Mouse (Mus musculus): ENCODE data around the gene Adi1.
A peak's percentile ranks its signal among the peaks of the same experiment; 100 is the strongest.

Adi1 gene

DNA sequence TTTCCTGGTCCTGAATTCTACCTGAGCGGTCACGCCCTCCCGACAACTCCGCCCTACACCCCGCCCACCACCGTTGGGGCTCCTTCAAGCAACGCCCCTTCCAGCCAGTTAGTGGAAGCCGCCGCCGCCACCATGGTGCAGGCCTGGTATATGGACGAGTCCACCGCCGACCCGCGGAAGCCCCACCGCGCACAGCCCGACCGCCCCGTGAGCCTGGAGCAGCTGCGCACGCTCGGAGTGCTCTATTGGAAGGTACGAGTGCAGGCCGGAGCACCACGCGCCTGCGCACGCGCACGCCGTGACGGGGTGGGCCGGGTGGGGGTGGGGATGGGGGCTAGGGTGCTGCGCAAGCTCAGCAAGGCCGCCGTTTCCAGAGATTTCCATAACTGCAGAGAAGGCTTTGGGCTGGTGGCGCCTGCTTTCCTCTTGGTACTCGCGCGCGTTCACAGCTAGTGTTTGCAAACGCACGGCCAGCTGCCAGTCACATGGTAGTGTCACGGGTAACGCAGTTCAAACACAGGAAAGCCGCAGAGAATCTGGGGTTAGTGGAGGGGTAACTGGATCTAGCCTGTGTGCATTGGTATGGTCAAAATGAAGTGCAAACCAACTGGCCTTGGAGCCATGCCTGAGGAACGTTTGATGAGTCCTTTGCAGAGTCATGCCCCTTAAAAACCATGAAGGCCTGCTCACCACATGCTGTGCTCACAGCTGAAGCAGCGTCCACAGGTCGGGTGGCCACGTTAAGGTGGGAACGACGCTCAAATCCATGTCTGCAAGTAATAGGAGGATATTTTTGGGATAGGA, at the start of gene Adi1:
Gene Adi1, plus strand, starts transcription at position 111 of the 804 bp plus-strand sequence.
- DNase-seq (ENCODE audit: low spot score in 2 of 2) = peak; percentile 70 to 83

DNA sequence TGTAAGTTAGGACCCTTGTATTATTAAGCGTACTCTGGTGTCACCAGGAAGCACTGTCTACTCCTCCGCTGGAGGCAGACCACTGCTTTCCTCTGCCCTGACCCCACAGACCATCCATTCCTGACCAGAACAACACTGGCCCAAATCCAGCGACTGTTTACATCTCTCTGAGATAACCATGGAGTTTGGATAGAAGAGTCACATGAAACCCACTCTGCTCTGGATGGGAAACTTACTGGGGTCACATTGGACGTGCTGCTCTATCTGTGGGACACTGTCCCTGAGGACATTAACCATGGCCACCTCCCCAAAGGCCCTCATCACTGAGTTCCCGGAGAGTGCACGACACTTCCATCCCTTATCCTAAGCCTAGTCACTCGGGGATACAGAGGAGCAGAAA, 49.6 kb upstream of the Adi1 start:
- DNase-seq (ENCODE audit: low spot score in 2 of 2) = no peak

GRCm38 (mm10) chr12:28627092-28627491, 47.9 kb upstream of the Adi1 start:
- DNase-seq (ENCODE audit: low spot score in 2 of 2) = no peak

DNA sequence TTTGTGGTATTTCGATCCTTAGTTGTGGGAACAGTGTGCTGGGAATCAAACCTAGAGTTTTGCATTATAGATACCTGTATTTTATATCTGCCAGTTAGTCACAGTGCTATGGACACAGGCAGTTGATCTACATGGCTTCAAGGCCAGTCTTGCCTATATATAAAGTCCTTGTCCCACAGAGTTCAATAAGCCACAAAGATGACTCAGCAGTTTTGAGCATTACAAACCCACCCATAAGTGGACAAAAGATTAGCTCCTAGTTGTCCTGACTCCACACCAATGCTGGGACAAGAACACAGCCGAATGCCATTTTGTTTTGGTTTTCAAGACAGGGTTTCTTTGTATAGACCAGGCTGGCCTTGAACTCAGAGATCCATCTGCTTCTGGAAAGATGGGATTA, 46.6 kb upstream of the Adi1 start:
- DNase-seq (ENCODE audit: low spot score in 2 of 2) = no peak

GRCm38 (mm10) chr12:28635058-28635534, 39.9 kb upstream of the Adi1 start:
- DNase-seq (ENCODE audit: low spot score in 2 of 2) = no peak

- DNase-seq (ENCODE audit: low spot score in 2 of 2) = peak; percentile 79 to 93
Measured at GRCm38 (mm10) chr12:28635535-28636476, 39.2 kb upstream of the Adi1 start, which contains the start of gene Rps7. Gene Rps7 (minus strand): TSS chr12:28635953.

DNA sequence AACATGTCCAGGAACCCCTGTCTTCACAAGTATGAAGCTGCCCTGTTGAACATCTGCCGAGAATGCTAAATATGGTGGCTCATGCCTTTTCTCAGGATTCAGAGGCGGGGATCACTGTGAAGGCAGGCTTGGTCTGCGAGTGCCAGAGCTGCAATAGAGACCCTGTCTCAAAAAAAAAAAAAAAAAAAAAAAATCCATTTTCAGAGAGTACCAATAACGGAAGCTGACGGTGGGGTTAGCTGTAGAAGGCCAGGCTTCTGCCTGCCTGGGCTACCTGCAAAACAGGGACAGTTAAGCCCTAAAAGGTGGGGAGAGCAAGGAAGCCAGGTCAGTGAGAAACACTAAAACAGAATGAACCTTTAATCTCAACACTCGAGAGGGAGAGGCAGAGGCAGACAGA, 38.5 kb upstream of the Adi1 start:
- DNase-seq (ENCODE audit: low spot score in 2 of 2) = no peak

DNA sequence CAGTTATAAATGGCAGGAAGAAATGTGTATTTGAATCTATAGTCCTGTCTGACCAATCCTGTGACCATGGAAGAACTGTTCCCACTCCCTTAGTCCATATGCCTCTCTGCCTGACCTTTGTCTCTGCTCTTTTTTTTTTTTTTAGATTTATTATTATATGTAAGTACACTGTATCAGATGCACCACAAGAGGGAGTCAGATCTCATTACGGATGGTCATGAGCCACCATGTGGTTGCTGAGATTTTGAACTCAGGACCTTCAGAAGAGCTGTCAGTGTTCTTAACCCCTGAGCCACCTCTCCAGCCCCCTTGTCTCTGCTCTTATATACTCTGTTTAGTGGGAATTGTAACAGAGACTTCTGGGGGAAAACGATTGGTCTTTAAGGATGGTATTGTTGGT, 36.3 kb upstream of the Adi1 start:
- no peak for DNase-seq (ENCODE audit: low spot score in 2 of 2)

GRCm38 (mm10) chr12:28649141-28650110, 25.6 kb upstream of the Adi1 start, which contains the start of gene Rnaseh1:
Gene Rnaseh1 (plus strand): TSS chr12:28649602.
- peak; percentile 79 to 90 for DNase-seq (ENCODE audit: low spot score in 2 of 2)

- no peak for DNase-seq (ENCODE audit: low spot score in 2 of 2)
Measured at GRCm38 (mm10) chr12:28662628-28663027, 12.4 kb upstream of the Adi1 start.

- no peak for DNase-seq (ENCODE audit: low spot score in 2 of 2)
Measured at GRCm38 (mm10) chr12:28666734-28667133, 8.3 kb upstream of the Adi1 start.

GRCm38 (mm10) chr12:28667287-28667686, 7.7 kb upstream of the Adi1 start:
- DNase-seq (ENCODE audit: low spot score in 2 of 2) = no peak

GRCm38 (mm10) chr12:28674038-28674720, 852 bp upstream of the Adi1 start:
- no peak for DNase-seq (ENCODE audit: low spot score in 2 of 2)

GRCm38 (mm10) chr12:28675925-28676209, 836 bp downstream of the Adi1 start:
- DNase-seq (ENCODE audit: low spot score in 2 of 2) = no peak

- no peak for DNase-seq (ENCODE audit: low spot score in 2 of 2)
Measured at GRCm38 (mm10) chr12:28684674-28685073, 9.6 kb downstream of the Adi1 start.

- no peak for DNase-seq (ENCODE audit: low spot score in 2 of 2)
Measured at GRCm38 (mm10) chr12:28685771-28686170, 10.7 kb downstream of the Adi1 start.

DNA sequence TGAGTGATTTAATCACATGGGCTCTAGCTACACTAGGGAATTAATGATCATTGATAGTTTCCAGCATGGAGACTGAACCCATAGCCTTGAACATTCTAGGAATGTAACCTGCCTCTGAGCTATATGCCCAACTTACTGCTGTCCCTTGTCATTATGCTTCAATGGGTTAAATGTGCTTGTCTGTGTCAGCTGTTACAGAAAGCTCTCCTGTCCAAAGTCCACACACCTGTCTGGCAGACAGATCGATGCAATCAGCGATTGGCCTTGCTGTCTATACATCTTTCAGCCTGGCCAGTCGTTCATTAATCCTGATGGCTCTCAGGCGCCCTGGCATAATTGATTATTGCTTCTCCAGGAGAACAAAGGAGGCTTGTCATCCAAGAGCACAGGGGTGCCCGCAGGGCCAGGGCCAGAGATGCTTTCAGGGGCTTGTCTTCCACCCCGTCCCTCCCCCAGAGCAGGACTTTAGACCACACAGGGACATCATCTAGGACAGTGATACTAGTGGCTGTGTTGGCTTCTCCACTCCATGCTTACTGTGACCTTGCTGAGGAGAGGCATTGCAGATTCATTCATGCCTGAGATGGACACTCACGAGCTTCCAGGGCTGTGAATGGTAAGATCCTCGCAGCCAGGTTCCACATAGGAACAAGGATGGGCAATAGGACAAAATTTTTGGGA, 11.3 kb downstream of the Adi1 start:
- no peak for DNase-seq (ENCODE audit: low spot score in 2 of 2)

DNA sequence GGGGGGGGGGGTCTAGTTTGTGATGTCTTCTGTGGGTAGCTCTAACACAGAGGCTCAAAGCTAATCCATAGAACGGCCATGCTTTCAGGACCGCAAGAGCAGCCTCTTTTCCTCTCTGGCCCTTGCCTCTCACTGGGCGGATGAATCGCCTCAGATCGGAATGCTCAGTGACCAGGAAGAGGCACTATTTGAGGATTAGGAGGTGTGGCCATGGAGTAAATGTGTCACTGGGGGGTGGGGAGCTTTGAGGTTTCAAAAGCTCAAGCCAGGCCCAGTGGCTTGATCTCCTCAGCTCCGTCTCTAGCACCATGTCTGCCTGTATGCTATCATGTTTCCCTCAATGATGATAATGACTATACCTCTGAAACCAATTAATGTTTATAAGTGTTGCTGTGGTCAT, 14.0 kb downstream of the Adi1 start:
- DNase-seq (ENCODE audit: low spot score in 2 of 2) = no peak

DNA sequence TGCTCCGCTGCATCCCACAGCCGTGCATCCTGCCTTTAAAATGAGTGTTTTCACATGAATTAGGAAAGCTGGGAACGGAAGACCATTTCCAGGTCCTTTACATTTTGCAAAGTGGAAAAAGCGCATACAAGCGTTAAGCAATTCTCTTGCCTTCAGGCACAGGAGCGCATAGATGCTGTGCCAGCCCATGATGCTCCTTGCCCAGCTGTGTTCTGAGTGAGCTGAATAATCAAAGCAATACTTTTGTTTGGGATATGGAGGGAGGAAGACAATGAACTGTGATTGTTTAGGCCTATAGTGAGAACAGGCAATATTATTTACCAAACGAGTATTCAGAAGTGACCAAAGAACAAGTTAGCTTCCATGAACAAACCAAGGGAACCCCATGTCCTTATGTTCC, 15.7 kb downstream of the Adi1 start:
- no peak for DNase-seq (ENCODE audit: low spot score in 2 of 2)

GRCm38 (mm10) chr12:28693738-28694137, 18.7 kb downstream of the Adi1 start:
- no peak for DNase-seq (ENCODE audit: low spot score in 2 of 2)

All from cerebellum, postnatal 4 days (tissue).